Mouse (Mus musculus) neural tube, embryonic 15.5 days (tissue): ENCODE results near the gene Slc12a1. TPM values are rescaled to one million over a fixed set of nuclear protein-coding genes. Genes with fewer than 3 reads are reported as not detected.
"Not testable (repeated sequence)": the region's sequence is repeated elsewhere in the genome, so short reads cannot be mapped to it uniquely, and the experiment has no call there.

Experiments used
- ATAC-seq: fragments of 200-750 bp; cut with Nextera tagmentation; 2 replicates; pipeline ENCODE4 v1.8.0; 2017; ENCODE audit warnings: mild to moderate bottlenecking, moderate TSS enrichment, moderate library complexity; ENCODE audit not compliant: low FRiP score
- H3K27ac ChIP-seq: fragments of 300-500 bp; sonication (generic); replicated peaks from 2 replicates; pipeline ENCODE4 v1.5.1; 2015; ENCODE audit warnings: mild to moderate bottlenecking, inconsistent platforms
- H3K27me3 ChIP-seq: fragments of 300-500 bp; sonication (generic); replicated peaks from 2 replicates; pipeline ENCODE4 v1.6.1; 2015; ENCODE audit warnings: inconsistent platforms
- H3K36me3 ChIP-seq: fragments of 300-500 bp; sonication (generic); 2 replicates; pipeline ENCODE4 v1.6.1; 2015; ENCODE audit warnings: inconsistent platforms
- H3K4me1 ChIP-seq: fragments of 300-500 bp; sonication (generic); 2 replicates; pipeline ENCODE4 v1.6.1; 2015; ENCODE audit warnings: inconsistent platforms
- H3K4me2 ChIP-seq: fragments of 300-500 bp; sonication (generic); 2 replicates; pipeline ENCODE4 v1.6.1; 2015; ENCODE audit warnings: inconsistent platforms, mild to moderate bottlenecking, moderate library complexity
- H3K4me3 ChIP-seq: fragments of 300-500 bp; sonication (generic); replicated peaks from 2 replicates; pipeline ENCODE4 v1.5.1; 2015; ENCODE audit warnings: mild to moderate bottlenecking, inconsistent platforms
- H3K9ac ChIP-seq: fragments of 300-500 bp; sonication (generic); replicated peaks from 2 replicates; pipeline ENCODE4 v1.6.1; 2015; ENCODE audit warnings: mild to moderate bottlenecking, inconsistent platforms
- H3K9me3 ChIP-seq: fragments of 300-500 bp; sonication (generic); replicated peaks from 2 replicates; pipeline ENCODE4 v1.6.1; 2016; ENCODE audit warnings: inconsistent platforms
- WGBS: fragments of 180-500 bp; shearing (Covaris S2); methylation state at CpG from one replicate; pipeline ENCODE4 v1.1.7; 2015; ENCODE audit warnings: mixed read lengths; 5-methylcytosine and 5-hydroxymethylcytosine counted together
- polyA plus RNA-seq: library from polyadenylated mRNA; unstranded; fragments of >200 nt; fragmentation: Nextera tagmentation; extraction: Ambion mirVana; gene quantifications from 2 replicates; pipeline ENCODE4 v1.2.1, GENCODE M21; 2015

Slc12a1 gene
- polyA plus RNA-seq: 0.06 TPM in 2 replicates

DNA sequence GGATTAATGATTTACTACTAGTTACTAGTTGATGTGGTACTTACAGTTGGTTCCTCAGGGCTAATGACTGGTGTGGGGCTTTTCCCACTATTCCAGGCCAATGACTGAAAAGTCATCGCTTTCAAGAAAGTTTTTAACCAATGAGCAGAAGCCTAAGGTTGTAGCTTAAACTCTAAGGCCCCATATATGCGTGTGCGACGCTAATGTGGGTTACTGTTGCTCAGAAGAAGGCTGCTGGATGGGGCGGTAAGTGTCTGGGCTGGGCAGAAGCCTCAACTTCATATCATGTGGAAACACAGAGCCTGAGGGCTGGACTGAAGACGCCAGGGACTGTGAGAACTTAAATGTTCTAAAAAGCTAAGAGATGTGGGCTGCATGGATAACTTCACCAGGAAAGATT is at the start of gene Slc12a1:
TSS of gene Slc12a1 (plus strand) at position 118 of the 400 bp plus-strand sequence.
- ATAC-seq: no peak
- Histone ChIP-seq H3K27me3 (no peaks in the 10 kb centered on the region), H3K27ac (no peak within 1 kb of the TSS), H3K9ac (no peak within 1 kb of the TSS), H3K4me1 (no peaks in the 10 kb centered on the region), H3K9me3 (no peaks in the 10 kb centered on the region), H3K4me2 (no peak within 1 kb of the TSS), H3K4me3 (no peak within 1 kb of the TSS), H3K36me3 (no peaks in the 10 kb centered on the region)
- 90% methylated on average over 6 of the region's 6 CpGs for WGBS

DNA sequence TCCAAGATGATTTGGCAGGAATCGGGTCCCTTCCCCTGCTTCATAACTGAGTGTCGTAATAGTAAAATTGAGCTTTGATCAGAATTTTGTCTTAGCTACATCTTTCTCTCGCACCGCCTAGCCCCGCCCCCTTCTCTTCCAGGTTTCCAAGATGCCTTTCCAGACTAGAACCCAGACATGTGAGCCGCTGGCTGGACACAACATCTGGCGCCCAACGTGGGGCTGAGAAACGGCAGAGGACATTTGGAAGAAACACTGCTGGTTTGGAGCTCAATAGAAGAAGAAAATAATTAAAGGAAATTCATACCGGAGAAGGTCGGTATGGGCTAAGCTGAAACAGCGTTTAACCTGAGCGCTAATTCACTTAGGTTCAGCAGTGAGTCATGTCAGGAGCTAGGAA is 47.8 kb upstream of the Slc12a1 start:
- not testable (repeated sequence) for H3K4me3 ChIP-seq, H3K9ac ChIP-seq, H3K27ac ChIP-seq, ATAC-seq, H3K27me3 ChIP-seq, H3K9me3 ChIP-seq, H3K4me1 ChIP-seq, H3K4me2 ChIP-seq
- WGBS: 97% methylated on average over 13 of the region's 13 CpGs
- peaks cover 36% of the 10 kb centered on the region for H3K36me3 ChIP-seq

DNA sequence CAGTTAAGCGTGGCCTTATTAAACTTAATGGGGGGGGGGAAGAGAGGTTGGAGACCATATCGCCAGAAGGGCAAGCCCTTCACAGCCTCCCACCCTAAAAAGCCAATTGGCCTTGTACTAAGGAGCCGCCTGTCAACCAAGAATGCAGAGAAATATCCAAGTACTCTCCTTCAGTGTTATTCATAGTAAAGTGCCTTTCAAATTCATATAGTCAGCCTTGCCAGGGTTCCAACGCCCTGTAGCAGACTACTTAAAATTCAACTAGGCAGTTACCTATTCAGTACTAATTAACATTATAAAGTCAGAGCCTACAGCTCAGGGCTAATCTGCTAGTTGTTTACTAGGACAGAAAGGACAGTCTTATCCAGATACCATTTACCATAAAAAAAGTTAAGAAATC is 45.8 kb upstream of the Slc12a1 start:
- not testable (repeated sequence) for H3K27me3 ChIP-seq, H3K9me3 ChIP-seq, H3K27ac ChIP-seq, H3K4me1 ChIP-seq, H3K9ac ChIP-seq, ATAC-seq, H3K4me2 ChIP-seq, H3K4me3 ChIP-seq
- peaks cover 34% of the 10 kb centered on the region for H3K36me3 ChIP-seq
- 91% methylated on average over 4 of the region's 4 CpGs for WGBS

DNA sequence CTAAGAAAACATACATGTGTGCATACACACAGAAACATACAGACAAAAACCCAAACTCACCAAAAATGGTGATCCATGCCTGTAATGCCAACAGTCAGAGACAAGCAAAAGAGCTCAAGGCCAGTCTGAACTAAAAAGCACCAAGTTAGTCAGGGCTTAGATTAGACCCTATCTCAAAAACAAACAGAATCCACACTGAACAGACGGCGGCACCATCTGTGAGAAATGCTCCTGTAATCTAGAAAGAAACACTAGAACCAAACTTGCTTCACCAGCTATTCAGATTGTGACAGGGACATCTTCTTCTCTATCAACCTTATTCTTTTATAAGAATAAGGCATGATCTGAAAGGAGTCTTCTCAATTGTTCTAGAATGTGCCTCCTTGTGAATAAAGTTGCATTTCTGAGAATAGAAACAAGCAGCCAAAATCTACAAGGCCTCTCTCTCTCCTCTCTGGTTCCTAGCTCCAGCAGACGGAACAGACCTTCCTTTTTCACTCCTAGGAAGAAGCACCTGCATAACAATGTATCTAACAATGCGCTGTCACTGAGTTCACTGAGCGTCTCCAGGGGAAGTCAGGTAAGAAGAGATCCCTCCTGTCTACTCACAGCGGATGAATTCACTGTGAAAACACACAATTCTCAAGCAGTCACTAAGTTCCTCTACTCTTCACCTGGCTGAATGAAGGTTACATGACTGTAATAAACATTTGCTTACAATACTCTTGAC is 32.8 kb upstream of the Slc12a1 start:
- H3K9ac ChIP-seq: no peak overlapping the region
- no peak overlapping the region for H3K4me2 ChIP-seq
- H3K27ac ChIP-seq: no peak overlapping the region
- WGBS: 72% methylated on average over 6 of the region's 6 CpGs
- H3K4me1 ChIP-seq: peaks cover 24% of the 10 kb centered on the region
- H3K36me3 ChIP-seq: peaks cover 8% of the 10 kb centered on the region; the same call in 1 of the 2 replicates
- no peaks in the 10 kb centered on the region for H3K27me3 ChIP-seq
- no peak for ATAC-seq
- no peak overlapping the region for H3K4me3 ChIP-seq
- no peaks in the 10 kb centered on the region for H3K9me3 ChIP-seq

DNA sequence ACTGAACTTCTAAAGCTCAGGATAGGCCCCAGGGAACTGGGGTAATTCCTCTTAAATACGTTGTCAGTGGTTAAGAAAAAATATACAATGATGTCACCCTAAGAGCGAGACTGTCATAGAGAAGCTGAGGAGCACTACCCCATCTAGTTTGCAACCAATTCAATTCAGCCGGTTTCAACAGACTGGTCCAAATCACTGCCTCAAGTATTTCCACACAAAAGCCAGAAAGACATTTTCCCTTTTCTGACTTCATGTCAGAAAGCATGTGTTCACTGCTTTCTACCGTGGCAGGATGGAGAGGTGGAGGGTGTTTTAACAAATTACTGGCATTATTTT is 30.0 kb upstream of the Slc12a1 start:
- Histone ChIP-seq H3K9ac (peak overlapping the region; percentile 83), H3K36me3 (no peaks in the 10 kb centered on the region), H3K27ac (peak overlapping the region; percentile 90), H3K27me3 (no peaks in the 10 kb centered on the region), H3K4me1 (peaks cover 24% of the 10 kb centered on the region), H3K4me3 (peak overlapping the region; percentile 62), H3K4me2 (peak overlapping the region; percentile 67), H3K9me3 (no peaks in the 10 kb centered on the region)
- WGBS: 3% methylated on average over 4 of the region's 4 CpGs
- ATAC-seq: peak; percentile 45; the same call in 1 of the 2 replicates

DNA sequence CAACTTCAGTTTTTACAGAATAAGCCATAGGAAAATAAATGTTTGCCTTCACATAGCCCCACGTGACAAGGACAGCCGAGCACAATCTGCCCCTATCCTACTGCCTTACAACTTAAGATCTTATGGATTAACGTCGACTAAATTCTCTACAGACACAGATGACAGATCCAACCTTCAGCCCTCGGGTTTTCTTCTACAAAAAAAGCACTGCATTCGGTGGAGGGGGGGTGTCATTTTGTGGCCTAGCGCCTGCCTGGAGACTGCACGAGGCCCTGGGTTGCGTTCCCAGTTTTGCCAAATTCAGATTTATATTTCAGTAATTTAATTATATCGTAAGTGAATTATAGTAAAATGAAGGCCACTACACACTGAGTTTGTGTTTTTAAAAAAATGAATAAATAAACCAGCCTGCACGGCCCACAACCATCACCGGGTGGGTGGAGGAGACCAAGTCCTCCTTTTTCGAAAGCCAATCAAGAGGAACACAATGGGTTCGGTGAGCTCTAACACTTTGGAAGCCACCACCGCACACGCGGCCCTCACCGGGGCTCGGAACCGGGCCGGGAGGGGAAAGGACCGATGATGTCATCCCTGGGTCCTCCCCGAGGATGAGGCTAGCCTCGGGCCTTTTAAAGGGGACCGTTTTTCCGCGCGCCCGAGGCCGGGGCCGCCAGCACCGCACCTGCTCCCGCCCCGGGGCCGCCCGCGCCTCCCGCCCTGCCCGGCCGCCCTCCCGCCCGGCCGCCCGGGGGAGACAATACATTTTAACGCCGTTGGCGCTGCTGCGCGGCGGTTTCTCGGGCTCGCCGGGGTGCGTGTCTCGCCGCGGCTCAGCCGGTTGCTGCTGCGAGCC is 29.5 kb upstream of the Slc12a1 start:
- Histone ChIP-seq H3K9me3 (no peaks in the 10 kb centered on the region), H3K4me2 (peak overlapping the region; percentile 67), H3K4me3 (peak overlapping the region; percentile 62), H3K36me3 (no peaks in the 10 kb centered on the region), H3K4me1 (peaks cover 24% of the 10 kb centered on the region), H3K9ac (peak overlapping the region; percentile 83), H3K27ac (peak overlapping the region; percentile 90), H3K27me3 (no peaks in the 10 kb centered on the region)
- under 1% methylated on average over 46 of the region's 59 CpGs for WGBS
- ATAC-seq: peak; percentile 83

DNA sequence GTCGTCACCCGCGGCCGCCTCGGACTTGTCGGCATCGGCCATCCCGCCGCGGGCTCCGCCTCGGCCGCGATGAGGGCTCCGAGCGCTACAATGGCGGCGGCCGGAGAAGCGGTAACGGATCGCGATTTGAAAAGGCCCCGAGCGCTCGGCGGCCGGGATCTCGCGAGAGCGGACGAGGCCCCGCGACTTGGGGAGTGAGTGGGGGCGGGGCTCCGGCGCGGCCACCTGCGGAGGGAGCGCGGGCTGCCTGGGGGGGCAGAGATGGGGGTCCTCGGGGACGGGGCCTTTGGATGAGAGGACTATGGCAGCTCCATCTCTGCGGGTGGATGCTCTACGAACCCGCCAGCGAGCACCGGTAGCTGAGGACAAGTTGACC is 28.8 kb upstream of the Slc12a1 start, which contains the start of gene Myef2:
TSS of gene Myef2 (minus strand) at position 185 of the 376 bp plus-strand sequence.
- Histone ChIP-seq H3K27me3 (no peaks in the 10 kb centered on the region), H3K36me3 (no peaks in the 10 kb centered on the region), H3K27ac (peak within 1 kb of the TSS; percentile 90), H3K4me1 (peaks cover 24% of the 10 kb centered on the region), H3K4me3 (peak within 1 kb of the TSS; percentile 62), H3K4me2 (peak within 1 kb of the TSS; percentile 67), H3K9ac (peak within 1 kb of the TSS; percentile 83), H3K9me3 (no peaks in the 10 kb centered on the region)
- ATAC-seq: peak; percentile 89
- under 1% methylated on average over 47 of the region's 48 CpGs for WGBS

DNA sequence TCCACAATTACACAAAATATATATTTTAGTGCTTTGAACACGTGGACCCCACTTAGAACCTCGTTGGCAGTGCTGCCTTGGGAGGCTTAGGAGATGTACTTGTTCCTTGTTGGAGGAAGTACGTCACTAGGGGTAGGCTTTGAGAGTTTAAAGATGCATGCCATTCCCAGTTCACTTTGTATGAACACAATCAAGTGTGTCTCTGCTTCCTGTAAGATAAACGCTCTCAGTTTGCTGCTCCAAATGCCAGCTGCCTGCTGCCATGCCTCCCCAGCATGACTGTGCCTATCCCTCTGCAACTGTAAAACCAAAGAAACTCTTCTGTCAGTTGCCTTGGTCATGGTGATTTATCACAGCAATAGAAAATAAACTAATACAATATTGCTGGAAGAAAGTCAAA is 26.5 kb upstream of the Slc12a1 start:
- Histone ChIP-seq H3K4me3 (no peak overlapping the region), H3K9me3 (no peaks in the 10 kb centered on the region), H3K9ac (no peak overlapping the region), H3K36me3 (no peaks in the 10 kb centered on the region), H3K4me2 (no peak overlapping the region), H3K4me1 (peaks cover 12% of the 10 kb centered on the region), H3K27me3 (no peaks in the 10 kb centered on the region), H3K27ac (no peak overlapping the region)
- ATAC-seq: no peak
- WGBS: 29% methylated on average over 4 of the region's 4 CpGs

DNA sequence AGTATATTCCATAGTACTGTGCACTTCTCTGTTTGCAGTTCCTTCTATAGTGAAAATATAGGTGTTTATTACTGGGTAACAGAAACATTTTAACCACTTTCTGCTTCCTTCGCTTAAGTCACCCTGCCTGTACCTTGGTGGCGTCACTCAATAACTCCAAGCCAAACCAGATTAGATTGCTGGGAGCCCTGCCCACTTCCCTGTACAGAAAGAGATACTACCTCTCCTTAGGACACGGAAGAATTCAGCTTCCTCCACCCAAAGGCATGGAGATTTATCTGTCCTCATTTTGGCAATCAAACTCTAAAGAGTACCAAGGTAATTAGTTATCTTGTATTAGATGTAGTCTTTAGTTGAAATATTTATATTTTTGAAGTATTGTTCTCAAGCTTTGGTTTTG is 25.5 kb upstream of the Slc12a1 start:
- Histone ChIP-seq H3K9me3 (no peaks in the 10 kb centered on the region), H3K4me2 (no peak overlapping the region), H3K4me1 (peaks cover 4% of the 10 kb centered on the region), H3K4me3 (no peak overlapping the region), H3K9ac (no peak overlapping the region), H3K27ac (no peak overlapping the region), H3K36me3 (no peaks in the 10 kb centered on the region), H3K27me3 (no peaks in the 10 kb centered on the region)
- ATAC-seq: no peak
- 93% methylated on average over 3 of the region's 3 CpGs for WGBS

DNA sequence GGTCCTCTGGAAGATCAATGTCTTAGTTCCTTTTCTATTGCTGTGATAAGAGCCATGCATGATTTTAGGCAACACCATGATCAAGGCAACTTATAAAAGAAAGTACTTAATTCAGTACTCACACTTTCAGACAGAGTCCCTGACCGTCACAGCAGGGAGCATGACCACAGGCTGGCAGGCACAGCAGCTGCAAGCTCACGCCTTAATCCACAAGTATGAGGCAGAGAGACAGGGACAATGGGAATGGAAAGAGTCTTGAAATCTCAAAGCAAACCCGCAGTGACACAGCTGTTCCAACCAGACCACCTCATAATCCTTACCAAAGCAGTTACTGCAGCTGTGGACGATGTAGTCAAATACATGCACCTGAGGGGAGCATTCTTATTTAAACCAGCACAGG is 18.2 kb upstream of the Slc12a1 start:
- Histone ChIP-seq H3K36me3 (no peaks in the 10 kb centered on the region), H3K4me2 (no peak overlapping the region), H3K4me1 (peaks cover 16% of the 10 kb centered on the region), H3K9me3 (no peaks in the 10 kb centered on the region), H3K27me3 (no peaks in the 10 kb centered on the region), H3K4me3 (no peak overlapping the region), H3K27ac (no peak overlapping the region), H3K9ac (no peak overlapping the region)
- 39% methylated on average over 4 of the region's 4 CpGs for WGBS
- no peak for ATAC-seq

DNA sequence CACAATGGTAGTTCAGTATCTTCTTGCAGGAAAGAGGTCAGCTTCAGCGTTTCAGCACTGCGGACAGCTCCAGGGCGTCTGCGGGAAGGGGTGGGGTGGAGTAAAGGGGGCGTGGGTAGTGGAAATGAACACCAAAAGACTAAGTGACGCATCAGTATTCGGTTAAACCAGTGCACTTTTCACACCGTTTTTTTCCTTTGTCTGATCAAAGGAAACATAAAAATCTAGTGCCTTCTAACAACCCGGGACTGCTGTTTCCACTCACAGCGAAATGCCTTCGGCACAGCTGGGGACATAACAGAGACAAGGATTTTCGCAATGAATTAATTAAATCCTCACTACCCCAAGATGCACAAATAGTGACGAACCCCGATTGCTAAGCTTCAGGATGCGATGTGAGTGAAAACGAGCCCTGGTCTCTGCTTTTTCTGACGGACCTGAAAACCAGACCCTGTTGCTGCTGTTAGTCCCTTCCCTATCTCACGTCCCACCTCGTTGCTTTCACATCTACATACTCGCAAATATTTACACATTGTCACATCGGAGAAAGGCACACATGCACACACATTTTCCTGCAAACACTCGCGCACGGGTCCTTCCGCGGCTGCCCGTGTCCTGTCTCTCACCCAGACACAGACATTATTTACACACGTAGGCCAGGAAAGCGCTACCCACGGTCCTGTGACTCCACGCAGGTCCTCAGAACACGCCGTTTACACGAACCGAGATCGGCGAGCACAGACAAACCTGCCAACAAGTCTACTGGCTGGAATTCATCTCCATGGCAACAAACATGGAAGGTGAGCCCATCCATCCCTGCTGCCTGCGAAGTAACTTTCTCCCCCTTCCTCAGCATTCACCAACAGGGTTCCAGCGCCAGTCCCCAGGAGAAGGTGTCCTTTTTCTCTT is 16.1 kb upstream of the Slc12a1 start, which contains the start of gene Ctxn2:
TSS of gene Ctxn2 (plus strand) at position 790 of the 909 bp plus-strand sequence.
- H3K9ac ChIP-seq: peak within 1 kb of the TSS; percentile 57
- no peaks in the 10 kb centered on the region for H3K36me3 ChIP-seq
- H3K9me3 ChIP-seq: no peaks in the 10 kb centered on the region
- no peaks in the 10 kb centered on the region for H3K27me3 ChIP-seq
- peaks cover 16% of the 10 kb centered on the region for H3K4me1 ChIP-seq
- H3K4me3 ChIP-seq: peak within 1 kb of the TSS; percentile 51
- ATAC-seq: peak; percentile 89
- H3K27ac ChIP-seq: peak within 1 kb of the TSS; percentile 89
- WGBS: under 1% methylated on average over 39 of the region's 39 CpGs
- peak within 1 kb of the TSS; percentile 64 for H3K4me2 ChIP-seq
